Mouse (Mus musculus): Measurements from ENCODE around the gene Evc2. TPM values are rescaled to one million over a fixed set of nuclear protein-coding genes. Genes with fewer than 3 reads are reported as not detected.

Gene Evc2
- total RNA-seq, 2 experiments from 2014 or later, result 4.3 to 5.0 TPM

GRCm38 (mm10) chr5:37362618-37363017 is 24.3 kb downstream of the Evc2 start:
- no peak for DNase-seq
- intact Hi-C loops (cut with DNase I), result no loop called here

GRCm38 (mm10) chr5:37363284-37363683 is 25.0 kb downstream of the Evc2 start:
- DNase-seq, result no peak
- intact Hi-C loops (cut with DNase I), result no loop called here

GRCm38 (mm10) chr5:37365751-37366150 is 27.5 kb downstream of the Evc2 start:
- DNase-seq, result no peak
- intact Hi-C loops (cut with DNase I), result no loop called here

- DNase-seq, result no peak
These were observed 30.5 kb downstream of the Evc2 start for GRCm38 (mm10) chr5:37368796-37369195.

GRCm38 (mm10) chr5:37377376-37377775 is 39.1 kb downstream of the Evc2 start:
- intact Hi-C loops (cut with DNase I), result no loop called here
- DNase-seq, result no peak

More at GRCm38 (mm10) chr5:37368796-37369195, 30.5 kb downstream of the Evc2 start:
- intact Hi-C loops (cut with DNase I), result no loop called here

GRCm38 (mm10) chr5:37380641-37381040 is 42.3 kb downstream of the Evc2 start:
- DNase-seq, result peak; percentile 14 to 21
- intact Hi-C loops (cut with DNase I), result no loop called here

- intact Hi-C loops (cut with DNase I), result no loop called here
- DNase-seq, result peak in 1 of 2 experiments; percentile 20
These were observed 45.3 kb downstream of the Evc2 start for GRCm38 (mm10) chr5:37383570-37383969.

- intact Hi-C loops (cut with DNase I), result no loop called here
- DNase-seq, result no peak
These were observed 50.3 kb downstream of the Evc2 start for GRCm38 (mm10) chr5:37388646-37389045.

GRCm38 (mm10) chr5:37389808-37390495 is 51.7 kb downstream of the Evc2 start:
- no peak for DNase-seq
- intact Hi-C loops (cut with DNase I), result no loop called here

- intact Hi-C loops (cut with DNase I), result no loop called here
- no peak for DNase-seq
These were observed 52.6 kb downstream of the Evc2 start for GRCm38 (mm10) chr5:37390923-37391322.

- intact Hi-C loops (cut with DNase I), result no loop called here
- no peak for DNase-seq
These were observed 53.6 kb downstream of the Evc2 start for GRCm38 (mm10) chr5:37391901-37392300.

- no peak for DNase-seq
- intact Hi-C loops (cut with DNase I), result no loop called here
These were observed 57.1 kb downstream of the Evc2 start for GRCm38 (mm10) chr5:37395172-37396030.

GRCm38 (mm10) chr5:37419028-37419427 is 80.7 kb downstream of the Evc2 start:
- intact Hi-C loops (cut with DNase I), result no loop called here

GRCm38 (mm10) chr5:37427210-37427609 is 88.9 kb downstream of the Evc2 start:
- DNase-seq, result no peak
- intact Hi-C loops (cut with DNase I), result no loop called here

More at GRCm38 (mm10) chr5:37419028-37419427, 80.7 kb downstream of the Evc2 start:
- DNase-seq, result no peak

- DNase-seq, result no peak
- intact Hi-C loops (cut with DNase I), result no loop called here
These were observed 97.1 kb downstream of the Evc2 start for GRCm38 (mm10) chr5:37435417-37435816.

GRCm38 (mm10) chr5:37442767-37443166 is 104.5 kb downstream of the Evc2 start:
- intact Hi-C loops (cut with DNase I), result no loop called here
- DNase-seq, result no peak

GRCm38 (mm10) chr5:37447546-37447945 is 109.2 kb downstream of the Evc2 start:
- DNase-seq, result no peak
- intact Hi-C loops (cut with DNase I), result no loop called here

GRCm38 (mm10) chr5:37456590-37456989 is 118.3 kb downstream of the Evc2 start:
- intact Hi-C loops (cut with DNase I), result no loop called here
- DNase-seq, result no peak

GRCm38 (mm10) chr5:37457191-37457590 is 118.9 kb downstream of the Evc2 start:
- intact Hi-C loops (cut with DNase I), result no loop called here
- no peak for DNase-seq

- intact Hi-C loops (cut with DNase I), result no loop called here
- no peak for DNase-seq
These were observed 119.5 kb downstream of the Evc2 start for GRCm38 (mm10) chr5:37457831-37458230.

- DNase-seq, result no peak
- intact Hi-C loops (cut with DNase I), result no loop called here
These were observed 119.9 kb downstream of the Evc2 start for GRCm38 (mm10) chr5:37458236-37458635.

- intact Hi-C loops (cut with DNase I), result loop anchor here (2.0 kb wide), 1 partner anchor 251 kb away; the partner anchor contains the start of gene Stk32b
- no peak for DNase-seq
These were observed 127.2 kb downstream of the Evc2 start for GRCm38 (mm10) chr5:37465461-37465860.

Data from heart, postnatal 36 days (tissue).